Mouse (Mus musculus) cerebellum, adult 9-11 months (tissue): ENCODE results near the gene Olfr551.

Experiments used
- DNase-seq: peaks from one replicate; pipeline ENCODE4 v3.0.0; 2022

The Olfr551 gene

DNA sequence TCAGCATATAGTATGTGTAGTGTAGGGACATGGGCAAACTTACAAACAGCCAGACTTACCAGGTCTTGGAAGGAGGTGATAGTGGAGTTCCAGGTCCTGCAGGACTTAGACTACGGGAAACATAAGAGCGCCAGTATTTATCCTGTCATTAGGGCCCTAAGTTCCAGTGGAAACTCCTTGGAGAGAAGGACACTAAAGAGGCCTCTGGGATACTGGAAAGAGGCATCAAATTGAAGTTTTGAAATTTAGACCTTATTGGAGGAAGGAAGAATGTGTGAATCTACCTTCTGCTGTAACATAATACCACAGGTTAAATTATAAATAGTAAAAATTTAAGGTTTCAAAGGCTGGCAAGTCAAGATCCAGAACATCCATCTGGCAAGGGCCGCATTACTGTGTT, at the start of gene Olfr551:
TSS of gene Olfr551 (minus strand) at position 101 of the 400 bp plus-strand sequence.
- DNase-seq: no peak

DNA sequence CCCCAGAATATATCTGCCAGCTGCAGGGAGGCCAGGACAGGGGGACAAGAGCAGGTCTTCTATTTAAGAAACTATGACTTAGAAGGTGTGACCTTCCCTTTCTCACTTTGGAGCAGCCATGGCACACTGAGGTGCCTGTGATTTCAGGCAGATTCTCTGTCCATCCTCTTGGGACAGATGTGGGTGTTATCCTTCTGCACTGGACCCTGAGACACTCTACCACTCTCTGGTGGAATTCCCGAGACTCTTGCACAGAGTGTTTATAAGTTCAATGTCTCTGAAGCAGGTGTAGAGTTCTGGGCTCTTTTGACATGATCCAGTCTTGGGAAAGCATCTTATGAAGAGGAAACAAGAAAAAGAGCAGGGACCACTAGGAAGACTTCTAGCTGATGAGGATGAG, 46.4 kb upstream of the Olfr551 start, which contains the start of gene Olfr554:
TSS of gene Olfr554 (plus strand) at position 301 of the 400 bp plus-strand sequence.
- no peak for DNase-seq

DNA sequence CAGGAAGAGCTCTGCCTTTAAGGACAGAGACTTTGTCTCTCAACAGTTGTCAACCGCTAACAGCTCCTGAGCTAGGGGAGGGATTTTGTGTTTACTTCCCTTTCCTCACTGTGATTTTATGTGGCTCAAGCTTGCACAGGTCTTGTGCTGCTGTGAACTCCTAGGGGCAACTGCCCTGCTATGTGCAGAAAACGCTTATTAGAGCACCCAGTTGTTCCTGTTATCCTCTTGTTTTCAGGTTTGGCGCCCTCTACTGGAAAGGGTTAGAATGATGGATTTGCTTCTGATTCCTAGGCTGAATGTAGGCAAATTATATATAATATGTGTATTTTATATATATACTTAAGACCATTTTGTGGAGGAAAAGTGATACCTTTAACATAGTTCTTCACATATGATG, 45.0 kb upstream of the Olfr551 start:
- DNase-seq: peak; percentile 6

DNA sequence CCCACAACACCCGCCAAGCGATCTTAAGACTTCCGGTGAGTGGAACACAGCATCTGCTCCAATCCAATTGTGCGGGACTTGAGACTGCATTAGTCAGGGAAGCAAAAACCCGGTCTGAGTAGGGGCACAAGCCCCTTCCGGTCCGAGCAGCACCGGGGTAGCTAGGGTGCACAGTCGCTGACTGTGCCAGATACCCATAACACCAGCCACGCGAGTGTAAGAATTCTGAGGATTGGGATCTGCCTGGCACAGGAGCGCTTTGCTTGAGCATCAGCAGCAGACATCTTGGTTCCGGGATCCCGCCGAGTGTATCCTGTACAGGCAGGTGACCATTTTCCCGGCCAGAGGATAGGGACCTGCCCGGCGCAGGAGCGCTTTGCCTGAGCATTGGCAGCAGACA, 28.7 kb upstream of the Olfr551 start:
- peak; percentile 29 for DNase-seq

DNA sequence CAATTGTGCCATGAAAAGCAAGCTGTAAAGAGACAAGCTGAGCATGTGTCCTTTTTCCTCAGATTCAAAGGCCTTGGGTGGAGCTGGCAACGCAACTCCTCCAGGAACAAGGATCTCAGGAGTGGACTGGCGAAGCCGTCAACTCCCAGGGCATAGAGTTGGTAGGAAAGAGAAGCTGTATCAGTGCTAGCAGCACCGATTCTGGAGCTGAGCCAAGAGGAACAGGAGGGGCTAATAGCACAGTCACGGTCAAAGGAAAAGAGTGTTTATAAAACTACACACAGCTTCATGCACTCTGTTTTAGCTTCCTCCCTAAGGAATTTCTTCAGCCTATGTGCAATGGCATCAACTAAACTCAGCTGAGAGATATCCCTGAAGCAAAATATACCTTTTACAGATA, 27.9 kb upstream of the Olfr551 start:
- no peak for DNase-seq

DNA sequence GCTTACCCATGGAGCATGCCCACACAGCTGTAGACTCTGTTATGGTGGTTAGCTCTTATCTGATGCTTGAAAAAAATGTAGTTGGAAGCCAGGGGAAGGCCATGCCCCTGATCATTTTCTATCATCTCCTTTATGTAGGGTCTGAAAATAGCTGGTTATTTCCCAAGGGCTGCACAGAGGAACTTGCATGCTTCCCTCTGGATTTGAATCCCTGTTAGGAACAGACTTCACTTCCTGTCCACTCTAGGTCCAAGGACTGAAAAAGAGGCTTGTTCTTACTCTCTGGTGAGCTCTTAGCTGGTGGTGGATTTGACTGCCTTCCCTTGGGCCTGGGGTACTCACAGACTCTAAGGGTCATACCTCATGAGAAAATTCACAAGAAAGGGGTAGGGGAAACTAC, 26.4 kb upstream of the Olfr551 start, which contains the start of gene Olfr553:
TSS of gene Olfr553 (minus strand) at position 101 of the 400 bp plus-strand sequence.
- DNase-seq: no peak

DNA sequence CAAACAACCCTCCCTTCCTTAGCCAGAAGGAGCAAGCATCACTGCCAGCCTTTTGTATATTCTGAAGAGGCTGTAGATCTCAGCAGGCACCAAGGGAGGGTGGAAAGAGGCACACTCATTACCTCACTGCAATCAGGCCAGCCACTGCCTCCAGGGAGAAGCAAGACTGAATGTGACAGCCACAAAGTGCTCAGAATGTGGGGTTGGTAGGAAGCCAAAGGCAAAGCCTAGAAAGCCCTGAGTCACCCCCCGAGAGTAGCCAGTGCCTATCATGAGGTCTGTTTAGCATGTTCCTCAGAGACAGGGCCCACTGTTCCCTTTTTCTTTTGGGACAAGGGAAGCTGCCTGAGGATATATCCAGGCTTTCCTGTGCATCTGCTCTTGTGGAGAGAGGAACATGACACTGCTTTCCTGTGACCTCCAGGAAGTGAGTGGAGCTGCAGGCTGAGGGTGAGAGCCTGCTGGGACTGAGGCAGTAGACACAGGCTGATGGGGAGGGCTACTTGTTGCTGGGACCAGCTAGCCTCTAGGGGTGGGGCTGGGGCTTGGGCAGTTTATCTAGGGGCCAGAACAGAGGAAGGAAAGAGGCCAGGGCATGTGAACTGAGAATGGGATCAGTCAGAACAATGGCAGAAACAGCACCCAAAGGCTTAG, 5.8 kb upstream of the Olfr551 start, which contains the start of gene Olfr552:
TSS of gene Olfr552 (plus strand) at position 393 of the 654 bp plus-strand sequence.
- no peak for DNase-seq

DNA sequence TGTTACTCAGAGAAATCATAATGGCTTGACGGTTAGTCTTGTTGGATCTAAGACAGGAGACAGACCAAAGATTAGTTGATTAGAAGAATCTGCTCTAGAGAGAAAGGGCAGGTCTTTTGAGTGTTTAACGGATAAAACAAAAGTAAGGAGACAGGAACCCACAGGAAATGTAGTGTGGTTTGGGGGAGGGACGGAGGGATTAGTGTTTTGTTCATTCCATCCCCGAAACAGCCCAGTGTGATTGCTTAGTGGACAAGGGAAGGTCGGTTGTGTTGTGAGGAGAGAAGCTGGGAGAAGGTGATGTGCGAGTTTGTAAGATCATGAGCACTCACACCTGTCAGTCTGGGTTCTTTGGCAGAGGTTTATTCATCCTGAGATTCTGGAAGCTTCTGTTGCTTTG, 15.7 kb downstream of the Olfr551 start:
- DNase-seq: no peak

DNA sequence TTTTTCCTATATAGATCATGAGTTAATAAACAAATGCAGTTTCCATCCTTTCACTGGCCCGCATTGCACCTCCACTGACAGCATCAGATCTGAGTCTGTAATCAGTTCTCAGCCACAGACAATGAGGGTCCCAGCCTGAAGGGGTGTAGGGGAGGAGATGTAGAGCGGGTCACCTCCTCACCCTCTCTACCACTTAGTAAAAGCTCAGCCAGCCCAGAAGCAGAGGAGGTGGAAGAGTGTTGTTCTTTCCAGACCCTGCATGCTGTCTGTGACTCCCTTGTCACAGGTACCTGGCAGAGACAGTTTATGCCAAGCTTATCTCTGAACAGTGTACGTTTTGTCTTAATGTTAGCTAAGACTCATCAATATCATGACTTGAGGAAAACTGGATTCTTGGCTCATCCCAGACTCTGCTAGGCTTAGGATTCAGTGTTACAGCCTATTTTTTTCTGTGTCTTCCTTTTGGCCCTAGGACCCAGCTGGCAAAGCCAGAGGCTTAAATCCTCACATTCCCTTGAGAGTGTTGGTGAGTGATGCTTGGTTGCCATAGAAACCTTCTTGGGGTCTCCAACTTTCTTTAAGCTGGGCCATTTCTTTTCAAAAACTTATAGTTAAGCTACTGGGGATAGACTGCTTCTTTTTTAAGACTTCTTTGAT, 18.4 kb downstream of the Olfr551 start:
- DNase-seq: no peak

DNA sequence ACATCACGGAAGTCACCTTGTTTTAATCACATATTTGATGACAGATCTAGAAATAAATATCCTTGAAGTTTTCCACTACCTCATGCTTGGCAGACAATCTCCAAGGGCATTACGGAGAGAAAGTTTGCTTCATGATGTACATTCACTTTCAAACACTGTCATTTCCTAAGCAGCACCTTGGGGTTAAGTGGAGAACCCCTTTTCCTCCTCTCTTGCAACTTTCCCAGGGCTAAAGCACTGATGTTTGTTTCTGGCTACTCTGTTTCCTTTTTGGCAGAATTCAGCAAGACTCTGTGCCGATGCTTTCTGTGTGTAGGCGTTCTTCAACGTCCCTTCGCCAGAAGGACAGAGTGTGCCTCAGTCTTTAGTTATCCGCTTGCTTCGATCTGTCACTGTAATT, 20.5 kb downstream of the Olfr551 start, which contains the start of gene Olfr550:
TSS of gene Olfr550 (plus strand) at position 301 of the 400 bp plus-strand sequence.
- DNase-seq: no peak

DNA sequence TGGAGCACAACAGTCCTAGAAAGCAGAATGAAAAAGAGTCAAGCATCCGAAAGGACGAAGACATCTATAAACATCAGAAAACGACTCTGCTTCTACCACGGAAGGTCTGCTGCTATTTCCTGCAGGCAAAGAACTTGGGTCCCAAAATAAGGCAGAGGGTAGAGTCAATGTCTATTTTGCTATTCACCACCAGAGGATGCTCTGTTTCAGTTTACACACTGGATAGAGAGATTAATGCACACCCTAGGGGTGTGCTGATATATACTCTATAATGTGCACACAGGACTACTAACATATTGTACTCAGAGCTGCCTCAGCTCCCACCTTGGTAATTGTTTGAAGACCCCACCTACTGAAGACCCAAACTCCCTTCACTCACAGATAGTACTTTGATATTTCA, 25.5 kb downstream of the Olfr551 start:
- no peak for DNase-seq

DNA sequence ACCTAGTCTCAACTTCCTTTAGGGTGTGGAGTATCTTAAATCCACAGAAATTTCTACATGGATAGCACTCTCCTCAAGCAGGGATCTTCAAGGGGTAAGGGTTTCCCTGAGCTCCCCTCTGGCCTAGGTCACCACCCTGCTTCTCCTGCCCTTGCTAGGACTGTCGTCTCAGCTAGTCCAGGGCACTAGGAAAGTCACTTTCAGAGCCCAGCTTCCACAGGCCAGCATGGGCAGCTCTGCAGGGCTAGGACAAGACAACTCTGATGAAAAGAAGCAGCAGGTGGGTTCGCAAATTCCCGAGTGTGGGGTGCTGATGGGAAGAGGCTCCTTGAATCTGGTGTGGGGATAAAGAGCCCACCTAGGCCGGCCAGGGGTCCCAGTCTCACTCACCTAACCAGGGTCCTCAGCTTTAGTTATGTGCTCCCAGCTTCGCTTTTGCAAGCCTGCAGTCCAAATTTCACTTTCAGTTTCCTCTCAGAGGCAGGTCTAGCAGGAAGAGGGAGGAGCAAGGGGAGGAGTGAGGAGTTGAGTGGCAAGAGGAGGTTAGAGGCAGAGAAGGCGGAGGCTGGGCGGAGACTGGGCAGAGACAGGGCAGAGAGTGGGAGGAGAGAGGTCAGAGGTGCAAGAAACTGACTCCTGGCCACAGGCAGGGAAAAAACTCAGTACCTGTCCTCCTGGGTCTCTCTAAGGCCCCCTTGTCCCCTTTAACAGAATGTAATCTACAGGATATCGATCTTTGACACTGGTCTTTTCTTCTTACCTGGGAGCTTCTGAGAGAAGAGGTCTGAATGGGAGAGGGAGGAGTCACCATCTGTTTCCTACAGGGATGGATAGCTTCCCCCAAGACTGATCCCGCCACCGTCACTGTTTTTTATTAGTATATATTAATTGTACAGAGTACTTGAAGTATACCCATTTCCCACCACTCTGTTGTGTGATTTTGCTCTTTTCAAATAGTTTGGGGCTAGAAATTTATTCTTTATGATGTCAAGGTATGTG, 26.4 kb downstream of the Olfr551 start, which contains the start of gene Trim21:
TSS of gene Trim21 (minus strand) at position 488 of the 999 bp plus-strand sequence.
- DNase-seq: peak; percentile 61

DNA sequence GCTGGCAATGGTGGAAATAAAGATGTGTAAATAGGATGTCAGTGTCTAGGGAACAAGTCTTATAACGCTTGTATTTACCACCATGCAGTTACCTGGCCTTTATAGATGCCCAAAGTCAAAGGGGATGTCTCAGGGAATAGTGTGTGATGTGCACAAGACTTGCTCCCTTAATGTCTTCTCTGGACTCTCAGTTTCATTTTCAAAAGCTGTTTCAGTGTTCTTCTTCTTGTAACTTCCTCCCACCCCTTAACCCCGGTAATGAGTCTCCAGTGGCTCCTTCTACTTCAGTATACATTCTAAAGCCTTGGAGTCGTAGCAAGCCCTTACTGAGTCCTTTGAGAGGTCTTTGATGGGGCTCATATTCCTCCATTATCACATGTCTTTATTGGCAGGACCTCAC, 38.4 kb downstream of the Olfr551 start:
- DNase-seq: no peak

DNA sequence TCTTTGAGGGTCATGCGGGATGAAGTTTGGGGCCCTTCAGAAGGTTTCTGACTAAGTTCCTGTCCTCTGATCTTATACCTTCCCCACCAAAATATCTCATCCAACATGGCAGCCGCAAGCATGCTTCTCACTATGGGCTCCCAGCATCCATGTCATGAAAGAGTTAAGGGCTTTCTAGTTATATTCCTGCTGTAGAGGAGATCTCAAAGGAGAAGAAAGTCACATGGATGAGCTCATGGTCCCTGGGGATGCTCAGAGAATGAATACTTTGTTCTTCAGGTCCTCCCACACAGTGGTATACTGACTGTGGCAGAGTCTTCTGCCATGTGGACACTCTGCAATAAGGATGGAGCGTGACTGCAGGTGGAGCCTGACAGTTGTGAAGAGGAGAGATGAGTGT, 42.1 kb downstream of the Olfr551 start, which contains the start of gene Olfr549:
TSS of gene Olfr549 (plus strand) at position 301 of the 400 bp plus-strand sequence.
- no peak for DNase-seq

DNA sequence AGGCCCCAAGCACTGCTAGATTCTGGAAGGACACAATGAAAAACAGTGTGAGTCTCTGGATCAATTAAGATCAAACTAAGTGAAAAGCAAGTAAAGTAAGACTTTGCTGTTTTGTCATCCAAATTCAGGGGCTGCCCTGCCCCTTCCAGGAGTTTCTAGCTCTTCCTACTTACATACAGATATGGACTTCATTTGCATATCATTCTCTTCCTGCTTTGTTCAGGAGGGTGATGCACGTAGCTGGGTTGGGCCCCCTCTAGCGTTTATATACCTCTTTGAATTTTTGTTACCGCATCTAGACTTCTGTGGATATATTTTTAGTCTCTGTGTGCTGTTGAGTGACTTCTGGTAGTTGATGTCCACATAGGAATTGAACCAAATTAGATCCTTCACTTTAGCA, 50.4 kb downstream of the Olfr551 start:
- no peak for DNase-seq

DNA sequence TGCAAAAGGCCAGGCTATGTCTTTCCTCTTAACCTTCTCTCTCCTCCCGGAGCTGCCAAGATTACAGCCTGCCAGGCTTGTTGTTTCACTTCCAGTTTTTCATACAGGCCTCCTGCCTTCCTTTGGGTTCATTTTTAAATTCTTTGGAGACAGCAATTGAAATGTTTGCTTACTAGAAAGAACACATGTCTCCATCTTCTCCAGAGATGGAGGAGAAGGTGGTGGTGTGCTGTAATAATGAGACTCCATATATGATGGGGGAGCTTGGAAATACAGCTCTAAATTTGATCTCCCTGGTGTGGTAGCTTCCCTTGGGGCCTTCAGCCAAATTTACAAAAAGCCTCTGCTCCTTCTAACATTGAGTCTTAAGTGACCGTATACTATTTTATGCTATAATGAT, 51.1 kb downstream of the Olfr551 start, which contains the start of gene Olfr548-ps1:
TSS of gene Olfr548-ps1 (plus strand) at position 301 of the 400 bp plus-strand sequence.
- DNase-seq: no peak

DNA sequence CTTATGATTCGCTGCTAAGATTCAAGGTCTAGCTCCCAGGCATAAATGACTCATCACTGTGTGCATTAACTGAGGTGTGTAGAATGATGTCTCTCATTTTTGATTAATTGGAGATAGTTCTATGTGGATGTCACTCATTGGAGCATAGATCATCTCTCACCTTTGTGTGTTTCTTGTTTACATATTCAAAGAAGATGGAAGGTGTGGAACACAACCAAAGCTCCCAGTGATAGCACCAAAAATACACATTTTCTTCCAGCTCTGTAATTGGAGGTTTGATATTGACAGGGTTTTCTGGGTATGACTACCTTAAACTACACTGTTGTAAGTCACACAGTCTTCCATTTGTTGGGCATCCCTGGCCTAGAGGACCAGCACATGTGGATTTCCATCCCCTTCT, 57.2 kb downstream of the Olfr551 start, which contains the start of gene Olfr547:
TSS of gene Olfr547 (plus strand) at position 301 of the 400 bp plus-strand sequence.
- no peak for DNase-seq
